Mouse (Mus musculus) c-Kit-positive CD71-positive TER-119-positive erythroid progenitor cells, embryonic 14.5 days (primary cell): ENCODE measurements at regions not wholly inside any gene's neighbourhood (a gene's known extent, or its start where the extent isn't known, plus 50 kb on each side); places are given as distances from the start of the nearest gene placed in this dataset.

Source experiments
- DNase-seq: peaks from one replicate; pipeline ENCODE4 v3.0.0-alpha.2; 2013; ENCODE audit warnings: low spot score

DNA sequence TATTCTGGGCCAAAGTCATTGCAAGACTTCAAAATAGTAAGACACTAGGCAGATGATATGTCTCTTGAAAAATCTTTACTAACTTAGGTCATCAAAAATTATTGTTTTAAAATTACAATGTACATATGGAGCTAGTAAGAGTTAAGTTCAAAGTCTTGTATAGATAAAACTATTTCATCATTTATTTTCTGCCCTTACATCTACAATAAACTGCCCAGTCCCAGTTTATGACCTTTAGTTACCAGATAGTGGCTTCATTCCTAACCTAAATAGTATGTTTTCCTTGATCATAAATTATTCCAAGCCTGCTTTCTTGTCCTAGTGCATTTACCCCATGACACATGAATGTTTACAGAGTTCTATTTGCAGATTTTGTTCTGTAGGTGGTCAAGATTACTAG is 72.9 kb downstream of the Manea start:
- DNase-seq = no peak

DNA sequence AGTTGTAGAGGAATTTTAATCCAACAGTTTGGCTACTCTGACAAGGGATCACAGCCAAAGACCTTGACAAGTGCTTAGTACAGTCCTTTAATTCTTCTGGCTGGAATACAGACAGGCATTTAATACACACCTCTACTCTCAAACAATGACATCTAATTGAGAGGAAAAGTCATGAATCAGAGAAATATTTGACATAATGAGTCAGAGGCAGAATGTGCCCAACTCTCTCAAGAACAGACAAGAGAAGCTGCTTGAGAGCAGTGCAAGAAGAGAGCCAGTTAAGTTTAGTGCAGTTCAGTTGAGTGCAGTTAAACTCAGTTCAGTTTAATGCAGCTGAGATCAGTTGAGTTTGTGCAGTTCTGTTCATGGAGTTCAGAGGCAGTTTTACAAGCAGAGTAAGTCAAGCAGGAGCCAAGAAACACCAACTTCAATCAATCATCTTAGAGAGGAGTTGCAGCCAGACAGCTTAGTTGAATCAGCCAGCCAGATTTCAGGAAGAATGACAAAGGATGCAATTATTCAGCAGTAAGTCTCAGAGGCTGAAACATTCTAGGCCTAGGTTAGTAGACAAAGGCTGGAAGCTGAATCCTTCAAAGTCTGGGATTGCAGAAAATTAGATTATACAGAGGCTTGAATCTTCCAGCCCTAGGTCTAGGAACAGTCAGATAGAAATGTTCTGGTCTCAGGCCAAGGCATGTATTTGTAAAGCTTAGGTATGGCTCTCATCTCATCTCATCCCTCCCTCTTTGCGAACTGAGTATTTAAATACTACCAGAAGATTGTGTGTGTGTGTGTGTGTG is 87.3 kb downstream of the Manea start:
- no peak for DNase-seq

DNA sequence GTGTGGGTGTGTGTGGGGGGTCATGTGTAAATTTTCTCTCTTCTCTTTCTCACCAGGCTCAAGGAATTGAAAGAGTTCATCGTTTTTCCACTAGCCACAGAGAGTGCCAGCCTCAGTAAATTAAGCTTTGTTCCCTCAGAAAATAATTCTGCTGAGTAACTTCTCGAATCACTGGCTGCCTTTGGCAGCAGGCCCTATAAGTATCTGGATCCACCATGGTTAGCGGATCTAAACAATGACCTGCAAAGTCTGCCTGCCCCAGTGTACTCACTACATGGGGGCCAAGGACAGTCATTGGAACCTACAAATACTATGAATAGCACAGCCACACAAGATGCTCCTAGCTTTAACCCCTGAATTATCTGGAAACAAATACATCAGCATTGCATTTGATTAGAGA is 90.8 kb downstream of the Manea start:
- no peak for DNase-seq

DNA sequence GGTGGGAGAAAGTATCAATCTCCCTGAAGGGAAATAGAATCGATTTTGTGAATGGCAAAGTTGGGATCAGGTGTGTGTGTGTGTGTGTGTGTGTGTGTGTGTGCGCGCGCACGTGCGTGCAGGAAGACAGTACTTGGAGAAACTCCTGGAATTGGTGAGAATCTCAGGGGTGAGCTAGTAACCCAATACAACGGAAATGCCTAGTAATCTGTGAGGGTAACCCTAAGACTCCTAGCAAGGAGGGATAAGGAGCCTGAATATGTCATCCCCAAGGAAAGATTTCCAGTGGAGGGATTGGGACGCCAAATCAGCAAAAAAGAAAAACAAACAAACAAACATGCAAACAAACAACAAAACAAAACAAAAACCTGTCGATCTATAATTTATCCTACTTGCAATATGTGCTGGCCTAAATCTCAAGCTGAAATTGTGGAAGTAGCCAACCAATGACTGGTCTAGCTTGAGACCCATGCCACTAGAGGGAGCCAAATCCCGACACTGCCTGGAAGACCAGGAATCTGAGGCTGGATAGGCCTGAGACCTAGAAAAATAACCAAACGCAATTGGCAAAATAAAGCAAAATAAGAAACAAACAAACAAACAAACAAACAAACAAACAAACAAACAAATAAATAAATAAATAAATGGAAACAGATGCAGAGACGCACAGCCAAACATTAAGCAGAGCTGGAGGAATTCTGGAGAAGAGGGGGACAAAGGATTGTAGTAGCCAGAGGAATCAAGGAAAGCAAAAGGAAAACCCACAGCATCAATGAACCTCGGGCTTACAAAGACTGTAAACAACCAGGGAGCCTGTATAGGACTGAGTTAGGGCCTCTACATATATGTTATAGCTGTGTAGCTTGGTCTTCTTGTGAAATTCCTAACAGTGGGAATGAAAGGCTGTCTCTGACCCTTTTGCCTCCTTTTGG is 98.5 kb downstream of the Manea start:
- DNase-seq = peak; percentile 7

DNA sequence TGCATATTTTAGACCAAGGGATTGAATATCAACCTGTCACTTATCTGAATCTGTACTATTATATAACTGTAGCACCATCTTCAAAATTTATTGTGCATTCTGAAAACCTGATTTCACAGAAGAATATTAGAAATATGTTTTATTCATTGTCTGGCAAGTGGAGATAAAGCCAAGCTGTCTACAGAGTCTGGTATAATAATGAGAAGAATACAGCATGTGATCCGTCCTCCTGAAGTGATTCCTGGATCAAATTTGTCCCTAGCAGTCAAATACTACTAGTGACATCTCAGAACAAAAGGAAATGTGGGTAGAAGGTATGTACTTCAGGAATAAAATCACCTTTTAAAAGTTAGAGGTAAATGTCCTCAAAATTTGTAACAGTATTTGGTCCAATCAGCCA is 123.4 kb downstream of the Manea start:
- no peak for DNase-seq
